Mouse (Mus musculus) limb, embryonic 12.5 days (tissue): Measurements from ENCODE around the gene Nusap1. TPM values are rescaled to one million over a fixed set of nuclear protein-coding genes. Genes with fewer than 3 reads are reported as not detected.

ENCODE experiments used
- ATAC-seq: fragments of 200-750 bp; cut with Nextera tagmentation; 2 replicates; pipeline ENCODE4 v1.8.0; 2017; ENCODE audit warnings: low read depth, moderate TSS enrichment; ENCODE audit not compliant: insufficient number of reproducible peaks, insufficient read depth, low FRiP score, low TSS enrichment
- H3K27ac ChIP-seq: fragments of 300-500 bp; sonication (generic); 2 replicates; pipeline ENCODE4 v1.5.1; 2016; ENCODE audit warnings: mild to moderate bottlenecking, moderate library complexity
- H3K27me3 ChIP-seq: fragments of 300-500 bp; sonication (generic); 2 replicates; pipeline ENCODE4 v1.6.1; 2016; ENCODE audit warnings: mild to moderate bottlenecking, moderate library complexity
- H3K36me3 ChIP-seq: fragments of 300-500 bp; sonication (generic); 2 replicates; pipeline ENCODE4 v1.6.1; 2016; ENCODE audit warnings: mild to moderate bottlenecking, moderate library complexity
- H3K4me1 ChIP-seq: fragments of 300-500 bp; sonication (generic); replicated peaks from 2 replicates; pipeline ENCODE4 v1.6.1; 2016
- H3K4me2 ChIP-seq: fragments of 300-500 bp; sonication (generic); 2 replicates; pipeline ENCODE4 v1.6.1; 2016; ENCODE audit warnings: mild to moderate bottlenecking, moderate library complexity
- H3K4me3 ChIP-seq: fragments of 300-500 bp; sonication (generic); replicated peaks from 2 replicates; pipeline ENCODE4 v1.5.1; 2016; ENCODE audit warnings: mild to moderate bottlenecking
- H3K9ac ChIP-seq: fragments of 300-500 bp; sonication (generic); replicated peaks from 2 replicates; pipeline ENCODE4 v1.6.1; 2016; ENCODE audit warnings: mild to moderate bottlenecking, moderate library complexity
- H3K9me3 ChIP-seq: fragments of 300-500 bp; sonication (generic); 2 replicates; pipeline ENCODE4 v1.6.1; 2016; ENCODE audit warnings: mild to moderate bottlenecking, moderate library complexity
- WGBS: fragments of 180-500 bp; shearing (Covaris S2); methylation state at CpG from one replicate; pipeline ENCODE4 v1.1.7; 2016; 5-methylcytosine and 5-hydroxymethylcytosine counted together
- polyA plus RNA-seq: library from polyadenylated mRNA; unstranded; fragments of >200 nt; fragmentation: Nextera tagmentation; extraction: Ambion mirVana; gene quantifications from 2 replicates; pipeline ENCODE4 v1.2.1, GENCODE M21; 2016

The Nusap1 gene
- polyA plus RNA-seq, 1 experiment from 2014 or later, result 90.2 TPM

DNA sequence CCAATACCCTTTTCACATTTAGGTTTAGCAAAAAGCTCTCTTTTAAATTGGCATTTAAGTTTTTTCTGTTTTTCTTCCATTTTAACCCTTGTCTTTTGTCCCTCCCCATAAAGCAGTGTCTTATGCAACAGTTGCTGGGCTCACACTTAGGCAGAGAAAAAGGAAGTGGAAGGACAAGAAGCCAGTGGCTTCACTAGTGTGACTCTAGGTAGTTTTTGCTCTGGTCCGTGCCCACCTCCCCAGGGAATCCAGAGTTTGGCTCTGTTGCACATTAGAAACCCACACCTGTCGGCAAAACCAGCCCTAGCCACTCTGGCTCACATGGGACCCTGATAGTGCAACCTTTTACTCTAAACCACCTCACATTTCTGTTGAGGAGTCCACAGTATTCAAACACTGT lies 80.4 kb downstream of the Nusap1 start:
- WGBS, result 89% methylated on average over 2 of the region's 2 CpGs
- H3K9ac ChIP-seq, result no peak overlapping the region
- no peak overlapping the region for H3K27ac ChIP-seq
- H3K4me1 ChIP-seq, result 0 out of 2 replicates have a peak, but pooled peaks cover 2% of the 10 kb centered on the region
- no peaks in the 10 kb centered on the region for H3K9me3 ChIP-seq
- H3K4me3 ChIP-seq, result no peak overlapping the region
- H3K36me3 ChIP-seq, result peaks cover 43% of the 10 kb centered on the region
- H3K4me2 ChIP-seq, result no peak overlapping the region
- no peak for ATAC-seq
- no peaks in the 10 kb centered on the region for H3K27me3 ChIP-seq

- Histone ChIP-seq H3K9ac (no peak overlapping the region), H3K27ac (no peak overlapping the region), H3K27me3 (no peaks in the 10 kb centered on the region), H3K4me2 (no peak overlapping the region), H3K4me1 (0 out of 2 replicates have a peak, but pooled peaks cover 2% of the 10 kb centered on the region), H3K36me3 (peaks cover 48% of the 10 kb centered on the region; the same call in 1 of the 2 replicates), H3K9me3 (no peaks in the 10 kb centered on the region), H3K4me3 (no peak overlapping the region)
- no peak for ATAC-seq
- 90% methylated on average over 3 of the region's 3 CpGs for WGBS
Measured at GRCm38 (mm10) chr2:119699962-119700361, 81.9 kb downstream of the Nusap1 start.

Other genes with a start within 250 kb of the Nusap1 start
- gene Ino80, start 140.6 kb upstream of the Nusap1 start, polyA plus RNA-seq, result 4.1 and 4.2 TPM in 2 replicates
- 0.36 and 0.74 TPM in 2 replicates for gene Exd1, start 70.7 kb upstream of the Nusap1 start, polyA plus RNA-seq
- 58.3 and 58.5 TPM in 2 replicates for gene Chp1, start 70.6 kb upstream of the Nusap1 start, polyA plus RNA-seq
- gene Oip5, start 171 bp downstream of the Nusap1 start, polyA plus RNA-seq, result 32.2 and 37.5 TPM in 2 replicates
- 49.0 and 50.9 TPM in 2 replicates for gene Ndufaf1, start 44.5 kb downstream of the Nusap1 start, polyA plus RNA-seq
- 79.0 and 89.2 TPM in 2 replicates for gene Rtf1, start 56.8 kb downstream of the Nusap1 start, polyA plus RNA-seq
- gene Itpka, start 124.0 kb downstream of the Nusap1 start, polyA plus RNA-seq, result 0.60 and 0.76 TPM in 2 replicates
- not detected in 2 replicates for gene Ltk, start 142.1 kb downstream of the Nusap1 start, polyA plus RNA-seq
- gene Rpap1, start 169.2 kb downstream of the Nusap1 start, polyA plus RNA-seq, result 35.7 and 36.9 TPM in 2 replicates
- gene Tyro3, start 179.4 kb downstream of the Nusap1 start, polyA plus RNA-seq, result 34.6 and 37.8 TPM in 2 replicates